Mouse (Mus musculus) spleen, postnatal 4 days (tissue): ENCODE measurements around the gene Ces2a.
A peak's percentile ranks its signal among the peaks of the same experiment; 100 is the strongest.

ENCODE experiments used
- DNase-seq, 2 experiments: peaks; one replicate each; pipeline ENCODE4 v3.0.0; 2022; ENCODE audit warnings: low spot score in 2 of 2

Gene Ces2a

DNA sequence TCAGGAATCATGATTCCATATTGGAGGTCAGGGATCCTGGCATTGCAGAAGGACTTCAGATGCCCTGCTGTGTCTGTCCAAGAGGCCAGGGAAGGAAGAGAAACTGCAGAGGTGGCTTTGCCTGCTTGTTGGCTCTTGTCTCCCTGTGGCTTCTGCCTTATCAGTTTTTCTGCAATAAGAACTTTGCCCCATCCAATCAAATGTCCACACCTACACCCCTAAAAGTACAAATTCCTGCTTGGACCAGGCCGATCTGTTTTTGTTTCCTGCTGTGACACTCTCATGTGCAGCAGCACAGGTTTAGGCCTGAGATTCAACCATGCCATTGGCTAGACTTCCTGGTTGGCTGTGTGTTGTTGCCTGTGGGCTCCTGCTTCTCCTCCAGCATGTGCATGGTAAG, at the start of gene Ces2a:
TSS of gene Ces2a (plus strand) at position 251 of the 400 bp plus-strand sequence.
- no peak for DNase-seq

DNA sequence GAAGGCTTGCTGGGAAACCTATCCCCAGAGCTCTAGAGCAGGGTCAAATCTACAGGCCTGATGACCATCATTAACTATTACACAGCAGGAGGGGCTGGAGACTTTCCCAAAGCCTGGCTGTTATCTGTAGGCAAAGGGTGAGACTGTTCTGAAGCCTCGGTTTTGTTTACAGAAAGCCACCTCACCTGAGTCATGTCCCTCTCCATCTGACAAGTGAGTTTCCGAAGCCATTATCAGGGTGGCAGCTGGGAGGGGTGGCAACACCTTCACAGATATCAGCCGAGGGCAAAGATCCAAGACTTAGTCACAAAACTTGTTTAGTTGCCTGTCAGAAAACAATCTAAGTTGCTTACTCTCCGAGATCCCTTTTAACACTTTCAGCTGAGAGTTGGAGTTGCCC, 45.4 kb upstream of the Ces2a start:
- no peak for DNase-seq

DNA sequence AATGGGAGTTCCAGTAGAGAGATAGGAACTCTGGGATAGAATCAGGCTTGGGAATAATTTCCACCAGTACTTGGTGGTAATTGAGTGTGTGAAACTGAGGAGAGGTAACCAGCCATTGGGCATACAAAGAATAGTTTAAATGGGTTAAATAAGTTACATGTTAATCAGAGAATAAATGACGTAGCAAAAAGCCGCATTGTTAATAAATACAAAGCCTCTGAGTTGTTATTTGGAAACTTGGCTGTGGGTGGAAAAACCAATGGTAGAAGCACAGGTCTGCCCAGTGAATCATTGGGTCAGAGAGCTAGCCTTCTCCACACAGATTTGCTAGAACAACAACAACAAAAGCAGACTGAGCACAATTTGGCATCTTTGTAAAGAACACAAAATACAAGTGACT, 35.2 kb upstream of the Ces2a start:
- no peak for DNase-seq

DNA sequence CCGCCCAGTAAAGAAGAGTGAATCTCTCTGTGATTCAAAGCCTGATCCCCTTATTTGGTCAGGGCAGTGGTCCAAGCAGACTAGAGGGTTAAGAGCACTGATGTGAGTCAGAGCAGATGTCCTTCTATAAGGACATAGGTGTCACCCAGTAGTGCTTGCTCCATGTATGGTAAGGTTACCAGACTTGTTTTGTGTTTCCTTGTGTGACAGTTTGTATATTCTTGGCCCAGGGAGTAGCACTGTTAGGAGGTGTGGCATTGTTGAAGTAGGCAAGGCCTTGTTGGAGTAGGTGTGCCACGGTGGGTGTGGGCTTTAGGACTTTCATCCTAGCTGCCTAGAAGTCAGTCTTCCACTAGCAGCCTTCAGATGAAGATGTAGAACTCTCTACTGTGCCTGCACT, 31.9 kb upstream of the Ces2a start:
- DNase-seq, result peak in 1 of 2 experiments; percentile 13

DNA sequence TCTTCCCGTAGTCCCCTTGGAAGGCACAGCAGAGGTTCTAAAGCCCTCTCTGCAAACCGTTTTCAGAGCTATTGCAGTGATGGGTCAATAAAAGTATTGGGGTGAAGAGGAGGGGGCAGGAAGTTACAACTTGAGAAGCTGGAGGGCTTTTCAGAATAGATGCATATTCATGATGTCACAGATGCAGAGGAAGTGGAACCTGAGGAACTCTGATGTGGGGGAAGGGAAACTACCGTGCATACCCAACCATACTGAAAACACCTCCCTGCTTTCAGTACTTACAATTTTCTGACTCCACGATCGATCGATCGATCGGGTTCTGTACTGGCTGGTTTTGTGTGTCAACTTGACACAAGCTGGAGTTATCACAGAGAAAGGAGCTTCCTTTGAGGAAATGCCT, 12.6 kb upstream of the Ces2a start:
- no peak for DNase-seq

DNA sequence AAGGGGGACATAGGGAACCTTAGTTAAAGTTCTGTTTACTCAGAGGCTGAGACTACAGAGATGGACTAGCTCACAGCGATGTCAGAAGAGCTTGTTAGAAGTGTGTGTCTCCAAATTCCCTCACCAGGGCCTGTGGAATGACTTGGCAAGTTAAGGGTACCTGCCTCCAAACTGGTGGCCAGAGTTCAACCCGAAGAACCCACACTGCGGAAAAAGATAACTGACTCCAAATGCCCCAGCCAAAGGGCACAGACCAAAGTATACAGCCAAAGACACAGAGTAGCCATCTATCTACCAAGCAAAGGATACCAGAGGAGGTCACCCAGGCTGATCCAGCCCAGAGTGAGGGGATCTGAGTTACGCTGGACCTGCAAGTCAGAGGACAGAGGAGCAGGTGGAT, 2.4 kb upstream of the Ces2a start:
- no peak for DNase-seq

DNA sequence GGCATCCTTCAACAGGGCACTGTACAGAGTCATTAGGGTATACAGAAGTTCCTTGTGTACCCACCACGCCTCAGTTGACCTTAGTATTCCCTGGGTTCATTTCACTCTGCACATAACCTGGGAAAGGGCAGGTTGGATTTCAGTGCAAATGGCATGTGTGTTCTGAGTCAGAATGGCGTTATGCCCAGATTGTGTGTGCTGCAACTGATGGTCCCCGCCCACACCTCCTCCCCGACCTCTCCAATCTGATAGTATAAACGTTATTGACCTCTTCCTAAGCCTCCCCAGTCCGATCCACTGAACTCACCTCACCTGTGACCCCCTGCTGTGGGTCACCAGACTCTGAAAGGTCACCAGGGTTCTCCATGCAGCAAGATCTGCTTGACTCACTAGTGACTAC, 1.8 kb upstream of the Ces2a start:
- DNase-seq, result no peak

DNA sequence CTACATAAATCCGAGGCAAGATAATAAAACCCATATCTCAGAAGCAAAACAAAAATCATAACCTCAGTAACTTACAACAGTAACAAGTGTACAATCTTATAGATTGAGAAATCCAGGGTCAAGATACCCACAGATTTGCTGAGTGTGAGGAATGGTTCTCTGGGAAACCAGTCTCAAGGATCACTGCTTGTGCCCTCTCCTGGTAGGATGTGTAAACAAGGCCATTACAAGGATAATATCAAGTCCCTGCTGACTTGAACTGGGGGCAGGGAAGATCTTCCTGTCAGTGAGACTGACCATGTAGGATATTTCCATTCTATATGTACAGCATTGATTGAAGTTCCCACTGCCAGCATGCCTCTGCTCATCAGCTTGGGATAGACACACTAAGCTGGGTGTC, 8.2 kb downstream of the Ces2a start:
- no peak for DNase-seq

DNA sequence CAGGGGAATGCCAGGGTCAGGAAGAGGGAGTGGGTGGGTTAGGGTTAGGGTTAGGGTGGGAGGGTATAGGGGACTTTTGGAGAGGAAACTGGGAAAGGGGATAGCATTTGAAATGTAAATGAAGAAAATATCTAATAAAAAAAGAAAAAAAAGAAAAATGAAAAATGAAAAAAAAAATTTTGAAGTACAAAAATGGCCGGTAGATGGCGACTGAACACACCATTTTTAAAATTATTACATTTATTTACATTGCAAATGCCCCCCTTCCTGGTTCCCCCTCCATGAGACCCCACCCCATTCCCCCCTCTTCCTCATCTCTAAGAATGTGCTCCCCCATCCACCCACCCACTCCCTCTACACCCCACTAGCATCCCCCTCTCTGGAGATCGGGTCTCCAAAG, 9.6 kb downstream of the Ces2a start:
- no peak for DNase-seq

DNA sequence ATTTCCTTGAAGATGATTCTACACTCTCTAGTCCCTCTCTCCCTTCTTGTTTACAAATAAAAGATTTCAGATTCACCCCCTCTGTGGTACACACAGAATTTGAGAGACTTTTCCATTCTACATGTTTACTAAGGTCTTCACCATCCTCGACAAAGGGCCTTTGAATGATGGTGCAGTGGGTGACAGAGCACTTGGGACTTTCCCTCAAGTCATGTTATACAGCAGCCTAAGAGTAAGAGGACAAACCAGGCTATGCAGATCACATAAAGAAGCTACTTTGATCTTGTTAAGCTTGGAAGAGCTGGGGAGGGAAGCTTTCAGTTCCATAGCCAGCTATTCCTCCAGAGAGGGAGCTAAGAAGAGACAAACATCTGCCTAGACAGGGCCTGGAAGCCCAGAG, 19.0 kb downstream of the Ces2a start:
- DNase-seq, result peak in 1 of 2 experiments; percentile 26

DNA sequence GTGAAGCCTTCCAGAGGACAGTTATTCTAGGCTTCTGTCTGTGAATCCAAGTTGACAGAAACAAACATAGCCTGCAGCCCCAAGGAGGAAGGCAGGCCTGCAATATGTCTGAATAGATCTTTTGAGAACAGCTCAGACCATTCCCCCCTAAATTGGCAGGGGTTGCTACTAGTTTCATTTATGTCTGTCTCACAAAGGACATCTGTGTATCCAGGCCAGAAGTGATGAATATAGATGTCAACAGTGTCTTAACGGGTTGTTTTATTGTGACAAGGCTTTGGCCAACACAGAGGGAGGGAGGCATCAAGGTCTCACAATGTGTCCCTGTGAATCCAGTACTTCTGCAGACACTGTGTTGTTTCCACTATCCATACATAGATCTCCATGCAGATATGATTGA, 23.8 kb downstream of the Ces2a start:
- no peak for DNase-seq

DNA sequence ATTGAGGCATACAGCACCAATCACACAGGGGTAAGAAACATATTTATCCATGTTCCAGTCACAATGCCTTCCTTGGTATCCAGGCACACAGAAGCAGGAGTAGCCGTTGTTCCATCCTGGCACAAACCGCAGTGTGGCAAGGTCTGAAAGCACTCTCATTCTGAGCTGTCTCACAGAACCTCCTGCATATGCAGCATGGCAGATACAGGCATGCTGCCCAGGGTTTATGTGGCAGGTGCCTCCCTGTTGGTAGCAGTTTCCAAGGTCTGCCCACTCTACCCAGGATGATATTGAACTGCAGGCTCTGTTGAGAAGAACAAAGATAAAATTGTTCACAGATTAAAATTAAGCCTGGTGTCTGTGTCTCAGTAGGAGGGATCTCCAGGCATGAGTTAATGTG, 24.4 kb downstream of the Ces2a start:
- no peak for DNase-seq

DNA sequence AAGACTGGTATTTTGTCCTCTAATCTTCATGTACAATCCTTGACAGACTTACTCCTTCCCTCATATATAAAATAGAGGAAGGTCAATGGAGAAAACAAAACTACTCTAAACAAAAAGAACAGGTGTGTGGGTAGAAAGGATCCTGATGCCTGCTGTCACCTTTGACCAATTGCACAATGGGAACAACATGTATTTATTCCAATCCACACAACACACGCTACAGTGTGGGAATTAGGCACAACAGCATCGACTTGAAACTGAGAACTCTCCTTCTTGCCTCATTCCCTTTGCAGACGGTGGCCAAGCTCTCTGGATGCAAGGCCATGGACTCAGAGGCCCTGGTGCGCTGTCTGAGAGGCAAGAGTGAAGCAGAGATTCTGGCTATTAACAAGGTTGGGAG, 27.3 kb downstream of the Ces2a start:
- DNase-seq, result no peak

DNA sequence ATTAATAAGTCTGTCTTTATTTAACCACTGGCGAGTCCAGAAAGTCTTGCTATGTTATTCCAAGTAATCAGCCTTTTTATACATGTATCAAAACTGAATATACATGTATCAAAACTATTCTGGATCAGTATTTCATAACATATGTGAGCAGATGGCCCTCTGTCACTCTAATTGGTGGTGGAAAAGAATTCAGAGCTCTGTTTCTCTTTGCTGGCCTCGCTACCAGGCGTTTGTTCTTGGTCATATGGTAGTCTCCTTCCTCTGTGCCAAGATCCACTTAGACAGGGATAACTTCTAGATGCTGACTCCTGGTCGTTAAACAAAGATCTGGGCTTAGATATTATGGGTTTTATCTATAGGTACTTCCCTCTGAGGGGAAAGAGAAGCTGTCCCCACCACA, 32.7 kb downstream of the Ces2a start:
- no peak for DNase-seq

DNA sequence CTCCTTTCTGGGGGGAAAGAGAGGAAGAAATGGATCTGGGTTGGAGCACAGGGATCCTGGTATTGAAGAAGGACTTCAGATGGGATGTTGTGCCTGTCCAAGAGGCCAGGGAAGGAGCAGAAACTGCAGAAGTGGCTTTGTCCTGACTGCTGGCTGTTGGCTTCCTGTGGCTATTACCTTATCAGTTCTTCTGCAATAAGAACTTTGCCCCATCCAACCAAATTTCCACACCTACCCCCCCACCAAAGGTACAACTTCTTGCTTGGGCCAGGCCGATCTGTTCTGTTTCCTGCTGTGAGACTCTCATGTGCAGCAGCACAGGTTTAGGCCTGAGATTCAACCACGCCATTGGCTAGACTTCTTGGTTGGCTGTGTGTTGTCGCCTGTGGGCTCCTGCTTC, 36.6 kb downstream of the Ces2a start:
- DNase-seq, result no peak

DNA sequence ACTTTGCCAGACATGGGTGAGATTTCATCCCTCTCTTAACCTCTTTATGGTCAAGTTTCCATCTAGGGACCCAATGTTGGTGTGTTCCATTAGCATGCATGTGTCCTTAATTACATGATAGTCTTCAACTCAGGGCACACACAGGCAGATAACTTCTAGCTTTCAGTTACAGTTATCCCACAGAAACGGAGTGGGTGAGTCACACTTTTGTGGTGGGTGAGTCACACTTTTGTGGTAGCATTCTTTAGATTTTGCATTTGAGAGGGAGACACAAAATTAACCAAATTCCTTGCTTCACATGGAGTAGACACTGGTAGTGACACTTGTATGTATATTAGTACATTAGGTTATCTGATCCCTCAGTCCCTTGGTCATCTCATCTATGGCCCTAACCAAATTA, 53.2 kb downstream of the Ces2a start:
- no peak for DNase-seq

DNA sequence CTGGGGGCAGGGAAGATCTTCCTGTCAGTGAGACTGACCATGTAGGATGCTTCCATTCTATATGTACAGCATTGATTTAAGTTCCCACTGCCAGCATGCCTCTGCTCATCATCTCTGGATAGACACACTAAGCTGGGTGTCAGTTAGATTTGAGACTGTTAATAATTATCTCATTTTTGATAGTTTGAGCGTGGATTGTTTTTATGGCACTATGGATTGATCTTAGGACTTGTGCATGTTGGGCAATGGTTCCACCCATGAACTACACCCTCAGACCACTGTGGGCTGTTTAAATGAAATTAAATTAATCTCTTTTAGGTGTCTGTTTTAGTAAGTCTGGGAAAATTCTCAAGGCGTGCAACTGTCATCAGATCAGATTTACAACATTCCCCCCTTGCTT, 55.1 kb downstream of the Ces2a start:
- no peak for DNase-seq

DNA sequence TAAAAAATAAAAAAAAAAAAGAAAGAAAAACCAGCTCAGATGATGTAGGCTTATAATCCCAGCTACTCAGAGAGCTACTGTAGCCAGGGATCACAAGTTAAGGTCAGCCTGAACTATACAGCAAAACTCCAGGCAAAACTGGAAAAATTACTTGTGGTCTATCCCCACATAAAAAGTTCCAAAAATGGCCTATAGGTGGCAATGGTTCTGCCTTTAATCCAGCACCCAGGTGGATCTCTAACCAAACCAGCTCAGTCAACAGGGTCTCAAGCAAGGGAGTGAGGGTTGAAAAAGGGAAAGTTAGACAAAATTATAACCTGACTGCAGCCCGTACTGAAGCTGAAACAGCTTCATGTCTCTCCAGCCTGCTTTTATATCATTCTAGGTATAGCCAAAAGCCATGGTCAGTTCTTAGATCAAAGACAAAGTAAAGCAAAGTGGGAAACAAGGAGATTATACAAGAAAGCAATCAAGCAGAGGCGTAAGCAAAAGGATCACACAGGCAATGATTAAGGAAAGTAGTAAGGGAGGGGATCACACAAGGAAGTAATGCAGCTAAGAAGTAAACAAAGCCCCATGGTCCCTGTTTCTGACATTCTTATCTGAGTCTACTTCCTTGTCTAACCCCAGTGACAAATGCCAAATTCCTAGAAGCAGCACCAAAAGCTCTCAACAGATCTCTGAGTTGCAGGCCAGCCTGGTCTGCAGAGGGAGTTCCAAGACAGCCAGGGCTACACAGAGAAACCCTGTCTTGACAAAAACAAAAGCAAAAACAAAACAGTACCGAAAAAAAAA, 56.3 kb downstream of the Ces2a start:
- no peak for DNase-seq
